Mouse (Mus musculus): ENCODE data around the gene Mansc1.

Mansc1 gene

DNA sequence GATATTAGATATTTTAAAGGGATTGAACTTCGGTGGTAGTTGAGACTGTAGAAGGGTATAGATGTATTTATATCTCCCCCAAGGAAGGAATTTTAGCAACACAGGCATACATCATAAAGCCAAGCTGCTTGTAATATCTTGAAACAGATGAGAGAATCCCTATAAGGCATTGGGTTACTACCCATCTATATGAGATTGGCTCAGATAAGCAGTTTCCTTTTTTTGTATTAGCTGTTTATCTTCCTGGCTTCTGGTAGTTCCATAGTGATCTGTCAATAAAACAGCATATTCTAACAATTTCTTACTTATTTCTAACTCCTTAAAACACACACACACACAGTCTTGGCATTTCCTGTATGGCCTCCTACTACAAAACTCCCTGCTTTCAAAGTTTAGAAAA is 7.6 kb upstream of the Mansc1 start:
- no peak for DNase-seq (ENCODE audit: extremely low spot score, low read depth, low spot score)

DNA sequence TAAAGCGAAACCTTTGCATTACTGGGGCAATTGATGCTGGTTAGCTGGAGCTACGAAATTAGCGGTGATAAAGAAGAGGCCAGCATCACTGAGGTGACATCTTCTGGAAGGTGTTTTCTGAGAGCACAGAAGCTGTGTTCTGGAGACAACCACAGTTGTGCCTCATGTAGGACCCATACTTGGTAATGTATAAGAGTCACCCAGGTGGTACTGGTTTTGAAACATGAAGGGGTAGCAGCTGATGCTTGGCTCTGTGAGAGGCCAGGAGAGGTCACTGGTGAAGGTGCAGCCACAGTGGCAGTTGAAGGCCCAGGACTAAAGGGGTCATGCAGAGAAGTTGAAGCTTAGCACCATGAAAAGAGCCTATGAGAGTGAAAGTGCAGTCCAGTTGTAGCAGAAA is 6.9 kb upstream of the Mansc1 start, which contains the start of gene Borcs5:
Gene Borcs5, plus strand, starts transcription at position 301 of the 400 bp plus-strand sequence.
- DNase-seq (ENCODE audit: extremely low spot score, low read depth, low spot score), result no peak

DNA sequence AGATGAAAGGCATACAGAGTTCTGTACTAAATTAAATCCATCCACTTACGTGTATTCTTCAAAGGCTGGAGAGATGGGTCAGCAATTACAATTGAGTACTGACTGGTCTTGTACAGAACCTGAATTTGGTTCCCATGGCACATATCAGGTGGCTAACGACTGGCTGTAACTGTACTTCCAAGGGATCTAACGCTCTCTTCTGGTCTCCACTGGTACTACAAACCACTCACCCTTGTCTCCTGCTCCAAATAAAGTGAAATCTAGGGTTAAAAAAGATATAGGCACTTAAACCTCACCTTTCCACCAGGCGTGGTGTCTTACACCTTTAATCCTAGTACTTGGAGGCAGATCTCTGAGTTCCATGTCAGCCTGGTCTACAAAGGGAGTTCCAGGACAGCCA is 4.2 kb upstream of the Mansc1 start:
- DNase-seq (ENCODE audit: extremely low spot score, low read depth, low spot score), result no peak

DNA sequence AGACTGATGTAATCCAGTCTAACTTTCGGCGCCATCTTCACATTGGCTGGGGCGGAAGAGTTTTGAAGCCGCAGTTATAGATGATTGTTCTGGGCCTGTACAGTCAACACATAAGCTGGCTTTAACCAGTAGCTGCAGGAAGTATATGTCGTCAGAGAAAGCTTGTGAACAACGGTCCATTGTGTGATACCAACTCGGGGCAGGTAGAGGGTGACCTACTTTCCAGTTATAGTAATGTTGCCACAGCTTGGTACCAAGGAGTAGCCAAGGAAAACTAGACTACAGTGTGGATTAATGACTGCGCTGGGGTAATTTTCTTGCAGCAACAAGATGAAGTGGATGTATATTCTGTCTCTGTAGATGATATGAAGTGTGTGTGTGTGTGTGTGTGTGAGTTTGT is 1.3 kb upstream of the Mansc1 start:
- DNase-seq (ENCODE audit: extremely low spot score, low read depth, low spot score), result no peak

DNA sequence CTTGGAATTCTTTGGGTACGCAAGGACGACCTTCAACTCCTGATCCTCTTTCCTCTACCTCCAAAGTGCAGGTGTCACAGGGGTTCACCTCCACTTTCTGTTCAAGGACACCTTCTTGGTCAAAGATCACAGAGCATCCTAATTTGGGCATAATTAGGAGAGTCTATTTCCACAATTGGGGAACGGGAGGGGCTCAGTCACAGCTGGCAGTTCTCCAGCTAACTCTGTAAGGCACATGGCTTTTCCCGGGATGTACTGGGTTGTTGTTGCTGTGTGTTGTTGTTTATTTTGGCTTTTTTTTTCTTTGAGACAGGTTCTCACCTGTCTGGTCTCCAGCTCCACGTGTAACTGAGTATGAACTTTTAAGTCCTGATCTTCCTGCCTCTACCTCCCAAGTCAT is 468 bp upstream of the Mansc1 start:
- no peak for DNase-seq (ENCODE audit: extremely low spot score, low read depth, low spot score)

DNA sequence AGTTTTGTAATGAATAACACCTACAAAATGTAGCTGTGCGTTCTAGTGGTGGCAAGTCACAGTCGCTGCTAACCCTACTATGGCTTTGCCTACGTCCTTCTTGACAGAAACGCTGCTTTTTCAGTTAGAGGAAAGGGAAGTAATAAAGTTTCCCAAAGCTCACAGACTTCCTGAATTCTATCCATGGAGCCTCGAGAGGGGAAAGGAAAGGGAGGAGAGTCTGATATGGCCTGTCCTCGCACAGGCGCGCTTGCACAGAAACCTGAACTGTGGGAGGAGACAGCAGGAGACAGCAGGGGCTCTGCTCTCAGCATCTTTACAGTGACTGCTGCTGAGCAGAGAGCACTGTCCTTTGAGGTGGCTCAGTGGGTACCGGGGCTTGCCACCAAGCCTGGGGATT is 1.8 kb downstream of the Mansc1 start:
- DNase-seq (ENCODE audit: extremely low spot score, low read depth, low spot score), result no peak

DNA sequence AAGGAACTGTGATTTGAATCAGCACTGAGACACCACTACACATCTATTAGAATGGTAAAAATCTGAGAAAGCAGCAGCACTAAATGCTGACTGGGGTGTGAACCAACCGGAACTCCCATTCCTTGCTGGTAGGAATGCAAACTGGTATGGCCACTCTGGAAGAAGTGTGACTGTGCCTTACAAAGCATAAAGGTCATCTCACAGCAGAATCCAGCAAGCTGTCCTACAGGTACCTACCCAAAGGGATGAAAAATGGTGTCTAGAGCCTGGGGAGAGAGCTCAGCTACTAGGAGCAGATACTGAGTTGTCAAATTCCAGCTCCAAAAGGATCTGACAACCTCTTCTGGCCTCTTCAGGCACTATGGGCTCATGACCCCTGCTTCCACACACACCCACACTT is 5.7 kb downstream of the Mansc1 start:
- no peak for DNase-seq (ENCODE audit: extremely low spot score, low read depth, low spot score)

DNA sequence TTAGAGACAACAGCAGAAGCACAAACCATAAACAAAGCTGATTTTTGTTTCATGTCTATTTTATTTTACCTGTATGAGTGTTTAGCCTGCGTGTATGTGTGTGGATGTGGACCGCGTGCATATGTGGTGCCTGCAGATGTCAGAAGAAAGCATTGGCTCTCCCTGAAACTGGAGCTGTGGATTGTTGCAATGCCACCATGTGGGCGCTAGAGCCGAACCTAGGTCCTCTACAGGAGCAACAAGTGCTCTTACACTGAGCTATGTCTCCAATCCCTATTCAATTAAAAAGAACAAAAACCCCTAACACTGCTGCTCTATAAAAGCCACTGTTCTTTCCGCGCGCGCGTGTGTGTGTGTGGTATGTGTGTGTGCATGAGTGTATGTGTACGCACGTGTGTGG is 6.9 kb downstream of the Mansc1 start:
- DNase-seq (ENCODE audit: extremely low spot score, low read depth, low spot score), result no peak

DNA sequence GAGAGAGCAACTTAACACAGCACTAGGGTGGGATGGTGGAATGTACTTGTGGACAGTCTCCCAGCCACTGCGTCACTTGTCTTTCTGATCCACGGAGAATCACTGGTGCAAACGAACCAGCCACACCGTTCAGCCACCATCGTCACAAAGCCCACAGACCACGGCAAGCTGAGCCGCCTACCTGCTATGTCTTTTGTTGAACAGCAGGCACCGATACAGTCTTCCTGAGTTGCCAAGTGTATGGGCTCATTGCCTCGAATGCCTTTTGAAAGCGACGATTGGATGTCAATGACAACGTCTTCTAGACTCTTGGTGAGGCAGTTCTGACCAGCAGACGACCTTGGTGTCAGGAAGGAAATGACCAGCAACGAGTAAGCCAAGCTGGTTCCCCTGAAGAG is 10.7 kb downstream of the Mansc1 start:
- no peak for DNase-seq (ENCODE audit: extremely low spot score, low read depth, low spot score)

DNA sequence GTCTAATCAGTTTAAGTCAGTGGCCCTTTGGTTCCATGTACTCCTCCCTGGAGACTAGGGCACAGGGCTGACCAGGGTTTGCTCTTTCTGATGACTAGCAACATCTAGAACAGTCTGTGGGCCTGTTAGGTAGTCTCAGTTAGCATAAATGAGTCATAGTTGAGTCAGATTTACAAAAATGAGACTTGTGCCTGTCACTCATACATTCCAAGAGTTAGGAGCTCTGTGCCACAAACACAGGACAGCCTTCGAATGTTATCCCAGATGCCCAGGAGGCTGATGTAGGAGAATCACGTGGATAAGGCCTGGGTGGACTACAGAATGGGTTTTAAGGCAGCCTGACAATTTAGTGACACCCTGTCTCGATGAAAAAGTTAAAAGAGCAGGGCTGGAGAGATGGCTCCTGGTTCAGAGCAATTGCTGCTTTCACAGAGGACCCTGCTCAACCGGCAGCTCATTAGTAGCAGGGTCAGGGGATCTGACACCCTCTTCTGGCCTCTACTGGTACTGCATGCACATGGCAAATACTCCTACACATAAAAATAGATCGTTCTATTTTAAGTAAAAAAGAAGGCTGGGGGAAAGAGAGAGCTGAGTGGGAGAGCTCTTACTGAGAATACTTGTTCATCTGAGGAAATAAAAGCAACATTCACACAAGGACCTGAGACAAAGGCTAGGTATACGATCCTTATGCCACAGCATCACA is 11.3 kb downstream of the Mansc1 start:
- no peak for DNase-seq (ENCODE audit: extremely low spot score, low read depth, low spot score)

DNA sequence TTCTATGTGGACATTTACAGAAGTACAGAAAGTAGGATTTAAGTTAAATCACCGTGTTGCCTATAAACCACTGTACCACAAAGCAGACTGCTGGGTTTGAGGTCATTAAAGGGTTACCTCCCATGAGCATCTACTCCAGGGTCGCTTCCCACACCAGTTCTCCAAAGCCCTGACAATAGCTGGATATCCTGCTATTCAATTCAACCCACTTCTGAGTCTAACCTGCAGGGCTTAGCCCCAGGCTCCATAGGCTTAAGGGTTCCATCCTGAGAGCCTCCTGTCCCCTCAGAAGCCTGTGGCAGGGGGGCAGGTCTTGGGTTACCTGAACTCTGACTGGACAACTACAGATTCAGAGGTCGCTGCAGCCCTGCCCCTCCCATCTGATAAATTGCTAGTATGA is 12.2 kb downstream of the Mansc1 start:
- no peak for DNase-seq (ENCODE audit: extremely low spot score, low read depth, low spot score)

DNA sequence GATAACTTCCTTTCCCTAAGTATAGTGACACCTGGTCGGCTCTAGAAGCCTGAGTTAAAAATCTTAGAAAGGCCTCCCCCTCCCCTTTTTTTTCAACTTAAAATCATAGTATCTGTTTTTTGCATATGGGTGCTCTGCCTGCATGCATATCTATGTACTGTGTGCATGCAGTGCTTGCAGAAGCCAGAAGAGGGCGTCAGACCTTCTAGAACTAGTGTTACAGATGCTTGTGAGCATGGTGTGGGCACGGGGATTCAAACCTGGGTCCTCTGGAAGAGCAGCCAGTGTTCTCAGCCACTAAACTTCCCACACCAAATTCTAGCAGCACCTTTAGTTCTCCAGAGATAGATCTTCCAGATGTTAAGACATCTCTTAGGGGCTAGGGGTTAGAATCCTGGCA is 14.7 kb downstream of the Mansc1 start:
- DNase-seq (ENCODE audit: extremely low spot score, low read depth, low spot score), result no peak

DNA sequence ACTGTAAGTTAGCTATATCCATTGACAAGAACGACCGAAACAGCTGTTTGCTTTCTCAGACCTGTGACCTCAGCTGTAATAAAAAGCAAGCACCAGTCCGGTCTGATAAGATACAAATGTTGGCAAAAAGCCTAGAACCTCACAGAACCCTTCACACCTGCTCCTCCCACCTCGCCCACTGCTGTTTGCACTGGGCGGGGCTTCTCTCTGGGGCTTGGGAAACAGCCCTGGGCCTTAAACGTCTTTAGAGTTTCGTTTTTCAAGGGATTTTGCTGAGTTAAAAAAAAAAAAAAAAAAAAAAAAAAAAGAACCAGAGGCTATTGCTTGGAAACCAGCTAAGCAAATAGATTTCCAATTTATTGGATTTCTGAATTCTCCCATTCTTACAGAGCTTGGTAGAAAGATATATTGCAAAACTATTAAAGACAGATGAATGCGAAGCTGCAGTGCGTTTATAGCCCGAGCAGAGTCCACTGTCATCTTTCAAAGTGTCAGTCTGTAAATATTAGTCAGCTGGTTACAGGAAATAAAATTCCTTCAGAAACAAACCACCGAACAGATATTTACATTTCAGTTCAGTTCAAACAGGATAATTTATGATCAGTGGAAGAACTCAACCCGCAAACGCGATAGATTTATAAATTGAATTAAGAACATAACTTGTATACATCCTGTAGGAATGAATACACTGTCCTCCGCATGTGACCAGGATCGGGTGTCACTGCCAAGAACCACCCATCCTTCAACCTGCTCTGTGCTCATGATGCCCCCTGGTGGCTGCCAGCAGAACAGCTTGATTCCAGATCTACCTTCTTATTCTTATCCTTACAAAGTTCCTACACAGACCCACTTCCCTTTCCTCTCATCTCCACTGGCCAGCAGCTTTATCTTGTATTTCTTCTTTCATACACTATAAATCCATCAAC is 17.3 kb downstream of the Mansc1 start:
- peak; percentile 44 for DNase-seq (ENCODE audit: extremely low spot score, low read depth, low spot score)

DNA sequence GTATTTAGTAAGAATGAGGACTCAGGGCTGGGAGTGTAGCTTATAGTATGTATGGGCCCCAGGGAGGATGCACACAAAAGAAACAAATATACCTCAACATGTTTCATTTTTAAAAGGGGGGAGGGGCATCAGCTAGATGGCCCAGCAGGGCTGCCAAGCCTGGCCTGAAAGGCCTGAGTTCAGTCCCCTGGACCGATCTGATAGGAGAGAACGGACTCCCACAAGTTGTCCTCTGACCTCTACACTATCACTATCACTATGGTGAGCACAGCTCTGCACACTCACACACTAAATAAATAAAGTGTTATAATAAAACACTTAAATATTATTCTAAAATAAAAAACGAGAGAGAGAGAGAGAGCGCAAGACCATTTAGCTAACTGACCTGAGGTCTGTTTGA is 18.0 kb downstream of the Mansc1 start:
- no peak for DNase-seq (ENCODE audit: extremely low spot score, low read depth, low spot score)

DNA sequence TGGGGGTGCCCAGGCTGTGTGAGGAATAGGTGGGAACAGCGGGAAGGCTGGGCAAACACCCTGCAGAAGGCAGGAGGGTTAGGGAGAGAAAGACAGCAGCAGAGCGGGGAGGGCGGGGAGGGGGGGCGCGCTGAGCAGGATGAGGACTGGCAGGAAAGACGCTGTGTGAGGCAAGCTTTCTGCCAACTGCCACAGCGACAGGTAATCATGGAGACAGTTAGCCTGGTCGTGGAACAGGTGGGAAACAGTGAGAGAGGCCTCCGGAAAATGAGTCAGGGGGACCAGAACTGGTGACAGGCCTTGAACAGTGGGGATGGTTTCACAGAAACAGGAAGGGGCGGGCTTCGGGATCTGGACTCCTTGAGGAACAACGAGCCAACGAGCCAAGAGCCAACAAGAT is 20.4 kb downstream of the Mansc1 start:
- DNase-seq (ENCODE audit: extremely low spot score, low read depth, low spot score), result no peak

DNA sequence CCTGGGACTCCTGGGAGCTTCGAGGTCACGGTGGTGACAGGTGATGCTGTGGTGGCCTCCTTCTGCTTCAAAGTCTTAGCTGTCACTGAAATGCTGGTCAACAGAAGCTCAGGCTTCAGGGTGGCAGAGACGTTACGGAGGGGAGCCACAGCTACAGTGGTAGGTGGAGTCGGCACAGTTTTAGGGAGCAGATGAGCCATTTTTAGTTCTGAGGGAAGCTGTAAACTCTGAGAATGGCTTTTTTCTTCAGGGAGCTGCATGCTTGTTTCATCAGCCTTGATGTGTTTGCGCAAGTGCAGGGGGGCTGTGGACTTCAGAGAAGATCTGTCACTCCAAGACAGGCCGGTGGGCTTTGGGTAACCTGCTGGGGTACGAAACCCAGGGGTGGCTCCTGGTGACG is 21.9 kb downstream of the Mansc1 start:
- DNase-seq (ENCODE audit: extremely low spot score, low read depth, low spot score), result no peak

DNA sequence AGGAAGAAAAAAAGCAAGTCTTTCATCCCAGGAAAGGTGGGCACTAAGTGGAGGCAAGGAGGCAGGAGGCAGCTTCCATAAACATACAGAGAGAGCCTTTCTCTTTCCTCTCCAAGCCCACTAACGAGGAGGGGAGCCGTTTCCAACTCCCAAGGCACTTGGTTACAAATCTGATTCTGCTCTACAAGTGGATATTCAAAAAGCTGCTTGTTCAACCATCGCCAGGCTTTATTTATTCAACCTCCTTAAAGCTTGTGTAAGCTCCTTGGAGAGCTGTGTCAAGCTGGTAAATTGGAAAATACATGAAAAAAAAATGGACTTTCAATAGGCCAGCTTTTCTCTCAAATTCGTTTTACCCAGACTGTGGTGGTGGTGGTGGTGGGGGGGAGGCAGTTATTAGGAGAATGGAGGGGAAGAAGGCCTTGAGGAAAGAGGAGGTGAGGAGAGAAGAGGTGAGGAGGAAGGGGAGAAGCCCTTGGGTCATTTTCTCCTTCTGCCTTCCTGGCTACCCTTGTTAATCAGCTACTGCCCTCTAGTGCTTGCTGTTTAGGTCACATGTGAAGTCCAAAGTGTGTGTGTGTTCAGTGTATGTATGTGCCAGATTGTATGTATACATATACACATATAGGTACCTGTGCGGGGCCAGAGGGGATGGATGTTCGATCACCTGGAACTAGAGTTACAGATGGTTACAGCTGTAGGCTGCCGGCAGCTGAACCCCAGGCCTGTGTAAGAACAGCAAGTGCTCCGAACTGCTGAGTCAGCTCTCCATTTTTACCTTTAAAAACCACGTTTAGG is 25.1 kb downstream of the Mansc1 start:
- no peak for DNase-seq (ENCODE audit: extremely low spot score, low read depth, low spot score)

DNA sequence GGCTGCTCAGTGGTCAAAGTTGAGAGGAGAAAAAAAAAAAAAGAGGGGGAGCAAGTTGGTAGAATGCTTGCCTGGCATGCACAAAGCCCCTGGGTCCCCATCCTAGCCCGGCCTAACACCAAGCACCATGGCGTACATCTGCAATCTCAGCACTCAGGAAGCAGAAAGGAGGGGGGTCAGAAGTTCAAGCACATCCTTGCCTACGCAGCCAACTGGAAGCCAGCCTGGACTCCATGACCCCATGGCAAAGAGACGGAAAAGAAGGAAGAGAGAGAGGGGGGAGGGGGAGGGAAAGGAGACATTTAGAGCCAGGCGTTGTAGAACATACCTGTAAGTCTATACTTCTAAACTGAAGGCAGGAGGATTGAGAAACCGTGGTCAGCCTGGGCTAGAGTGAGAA is 25.7 kb downstream of the Mansc1 start:
- no peak for DNase-seq (ENCODE audit: extremely low spot score, low read depth, low spot score)

DNA sequence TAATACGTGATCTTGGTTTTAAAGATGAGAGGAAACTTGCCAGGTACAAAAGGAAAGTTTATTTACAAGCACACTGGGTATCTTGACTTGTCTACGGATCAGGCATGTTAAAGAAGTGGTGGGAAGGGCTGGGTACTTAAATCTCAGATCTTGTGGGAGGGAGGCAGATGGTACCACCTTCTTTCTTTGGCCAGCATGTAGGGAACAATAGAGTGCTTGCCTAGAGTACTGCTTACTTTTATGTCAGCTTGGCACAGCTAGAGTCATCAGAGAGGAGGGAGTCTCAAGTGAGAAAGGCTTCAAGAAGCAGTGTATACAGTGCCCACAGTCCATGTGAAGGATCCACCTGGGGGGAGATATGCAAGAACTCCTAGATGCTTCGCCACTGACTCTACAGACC is 27.1 kb downstream of the Mansc1 start:
- no peak for DNase-seq (ENCODE audit: extremely low spot score, low read depth, low spot score)

DNA sequence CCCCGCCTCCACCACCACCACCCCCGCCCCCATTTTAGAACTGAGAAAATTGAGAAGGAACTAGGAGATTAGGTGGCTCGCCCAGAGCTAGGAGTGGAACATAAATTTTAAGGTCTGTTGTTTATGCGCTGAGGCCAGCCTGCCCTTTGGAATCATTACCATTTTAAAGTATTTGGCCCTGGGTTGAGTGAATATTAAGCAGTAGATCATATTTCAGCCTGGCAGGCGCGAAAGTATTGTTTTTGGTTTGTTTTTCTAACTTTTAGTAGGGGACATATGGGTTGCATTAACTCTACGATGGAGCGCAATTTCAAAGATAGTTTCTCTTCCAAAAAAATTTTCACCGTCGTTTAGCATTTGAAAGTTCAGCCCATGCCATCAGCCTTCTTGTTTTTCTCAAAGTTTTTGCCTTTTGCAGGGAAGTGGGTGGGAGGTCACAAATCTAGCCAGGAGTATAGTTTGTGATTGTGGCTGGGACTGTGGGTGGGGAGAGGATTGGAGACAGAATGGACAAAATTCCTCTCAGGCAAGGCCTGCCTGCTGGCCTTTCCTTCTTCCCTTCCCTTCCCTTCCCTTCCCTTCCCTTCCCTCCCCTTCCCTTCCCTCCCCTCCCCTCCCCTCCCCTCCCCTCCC is 29.8 kb downstream of the Mansc1 start:
- DNase-seq (ENCODE audit: extremely low spot score, low read depth, low spot score), result peak; percentile 39

DNA sequence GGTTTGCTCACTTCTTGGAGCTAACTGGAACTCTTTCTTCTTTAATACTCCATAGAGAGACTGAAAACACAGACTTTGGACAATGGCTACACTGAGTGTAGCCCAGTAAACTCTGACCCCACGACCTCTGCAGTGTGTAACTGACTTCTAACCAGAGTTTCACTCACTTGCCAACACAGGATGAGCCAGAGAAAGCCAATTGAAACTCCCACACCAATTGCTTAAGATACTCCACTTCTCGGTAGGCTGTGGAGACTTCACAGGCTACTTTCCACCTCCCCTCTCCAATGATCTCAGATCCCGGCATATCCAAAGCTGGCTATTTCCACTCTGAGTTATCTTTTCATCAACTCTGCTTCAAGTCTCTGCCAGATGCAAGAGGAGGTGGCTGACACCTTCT is 30.5 kb downstream of the Mansc1 start:
- peak; percentile 20 for DNase-seq (ENCODE audit: extremely low spot score, low read depth, low spot score)

Data from hindlimb bud, embryonic 11.5 days (tissue).